Mouse (Mus musculus): ENCODE measurements around the gene Nuak1. TPM values are rescaled to one million over a fixed set of nuclear protein-coding genes. Genes with fewer than 3 reads are reported as not detected.

The Nuak1 gene
- polyA plus RNA-seq, 1 experiment: 4.0 TPM

GRCm38 (mm10) chr10:84376346-84376745 lies 64.1 kb downstream of the Nuak1 start:
- Histone ChIP-seq H3K4me3 (replicated peaks; ENCODE audit: control insufficient read depth, low read depth, low read length) (no peak overlapping the region), H3K4me1 (ENCODE audit: control insufficient read depth, insufficient read depth, low read length) (no peaks in the 10 kb centered on the region), H3K27ac (ENCODE audit: control insufficient read depth, insufficient read depth, low read depth, low read length, poor library complexity) (no peak overlapping the region)
- TF ChIP-seq CTCF (IDR thresholded peaks at IDR 0.05; ENCODE audit: control insufficient read depth, insufficient read depth, low read length) (no peak), POLR2A (IDR thresholded peaks at IDR 0.05; ENCODE audit: borderline replicate concordance, control insufficient read depth, low read depth, low read length) (no peak)
- WGBS: 79% methylated on average over 5 of the region's 5 CpGs

GRCm38 (mm10) chr10:84374996-84375395 lies 65.4 kb downstream of the Nuak1 start:
- no peak overlapping the region for H3K27ac ChIP-seq (ENCODE audit: control insufficient read depth, insufficient read depth, low read depth, low read length, poor library complexity)
- TF ChIP-seq CTCF (IDR thresholded peaks at IDR 0.05; ENCODE audit: control insufficient read depth, insufficient read depth, low read length) (no peak), POLR2A (IDR thresholded peaks at IDR 0.05; ENCODE audit: borderline replicate concordance, control insufficient read depth, low read depth, low read length) (no peak)
- 93% methylated on average over 18 of the region's 18 CpGs for WGBS
- H3K4me3 ChIP-seq (replicated peaks; ENCODE audit: control insufficient read depth, low read depth, low read length): no peak overlapping the region
- no peaks in the 10 kb centered on the region for H3K4me1 ChIP-seq (ENCODE audit: control insufficient read depth, insufficient read depth, low read length)

- WGBS: 86% methylated on average over 2 of the region's 2 CpGs
- no peak overlapping the region for H3K27ac ChIP-seq (ENCODE audit: control insufficient read depth, insufficient read depth, low read depth, low read length, poor library complexity)
- H3K4me1 ChIP-seq (ENCODE audit: control insufficient read depth, insufficient read depth, low read length): no peaks in the 10 kb centered on the region
- TF ChIP-seq POLR2A (IDR thresholded peaks at IDR 0.05; ENCODE audit: borderline replicate concordance, control insufficient read depth, low read depth, low read length): no peak
- no peak for TF ChIP-seq CTCF (IDR thresholded peaks at IDR 0.05; ENCODE audit: control insufficient read depth, insufficient read depth, low read length)
- H3K4me3 ChIP-seq (replicated peaks; ENCODE audit: control insufficient read depth, low read depth, low read length): no peak overlapping the region
Observed at GRCm38 (mm10) chr10:84373476-84373875, 66.9 kb downstream of the Nuak1 start.

- no peak overlapping the region for H3K27ac ChIP-seq (ENCODE audit: control insufficient read depth, insufficient read depth, low read depth, low read length, poor library complexity)
- 77% methylated on average over 18 of the region's 18 CpGs for WGBS
- TF ChIP-seq CTCF (IDR thresholded peaks at IDR 0.05; ENCODE audit: control insufficient read depth, insufficient read depth, low read length): no peak
- TF ChIP-seq POLR2A (IDR thresholded peaks at IDR 0.05; ENCODE audit: borderline replicate concordance, control insufficient read depth, low read depth, low read length): no peak
- no peaks in the 10 kb centered on the region for H3K4me1 ChIP-seq (ENCODE audit: control insufficient read depth, insufficient read depth, low read length)
- no peak overlapping the region for H3K4me3 ChIP-seq (replicated peaks; ENCODE audit: control insufficient read depth, low read depth, low read length)
Observed at GRCm38 (mm10) chr10:84372161-84373095, 68.0 kb downstream of the Nuak1 start.

- H3K4me3 ChIP-seq (replicated peaks; ENCODE audit: control insufficient read depth, low read depth, low read length): no peak overlapping the region
- TF ChIP-seq POLR2A (IDR thresholded peaks at IDR 0.05; ENCODE audit: borderline replicate concordance, control insufficient read depth, low read depth, low read length): no peak
- no peak for TF ChIP-seq CTCF (IDR thresholded peaks at IDR 0.05; ENCODE audit: control insufficient read depth, insufficient read depth, low read length)
- 61% methylated on average over 10 of the region's 10 CpGs for WGBS
- H3K27ac ChIP-seq (ENCODE audit: control insufficient read depth, insufficient read depth, low read depth, low read length, poor library complexity): no peak overlapping the region
- no peaks in the 10 kb centered on the region for H3K4me1 ChIP-seq (ENCODE audit: control insufficient read depth, insufficient read depth, low read length)
Observed at GRCm38 (mm10) chr10:84371681-84372160, 68.7 kb downstream of the Nuak1 start.

- no peaks in the 10 kb centered on the region for H3K4me1 ChIP-seq (ENCODE audit: control insufficient read depth, insufficient read depth, low read length)
Observed at GRCm38 (mm10) chr10:84371230-84371629, 69.2 kb downstream of the Nuak1 start.

GRCm38 (mm10) chr10:84369646-84370314 lies 70.6 kb downstream of the Nuak1 start:
- 61% methylated on average over 11 of the region's 11 CpGs for WGBS

More at GRCm38 (mm10) chr10:84371230-84371629, 69.2 kb downstream of the Nuak1 start:
- no peak for TF ChIP-seq CTCF (IDR thresholded peaks at IDR 0.05; ENCODE audit: control insufficient read depth, insufficient read depth, low read length)
- TF ChIP-seq POLR2A (IDR thresholded peaks at IDR 0.05; ENCODE audit: borderline replicate concordance, control insufficient read depth, low read depth, low read length): no peak
- 63% methylated on average over 4 of the region's 4 CpGs for WGBS
- no peak overlapping the region for H3K27ac ChIP-seq (ENCODE audit: control insufficient read depth, insufficient read depth, low read depth, low read length, poor library complexity)
- no peak overlapping the region for H3K4me3 ChIP-seq (replicated peaks; ENCODE audit: control insufficient read depth, low read depth, low read length)

GRCm38 (mm10) chr10:84368185-84368584 lies 72.2 kb downstream of the Nuak1 start:
- no peaks in the 10 kb centered on the region for H3K4me1 ChIP-seq (ENCODE audit: control insufficient read depth, insufficient read depth, low read length)
- H3K27ac ChIP-seq (ENCODE audit: control insufficient read depth, insufficient read depth, low read depth, low read length, poor library complexity): no peak overlapping the region
- TF ChIP-seq POLR2A (IDR thresholded peaks at IDR 0.05; ENCODE audit: borderline replicate concordance, control insufficient read depth, low read depth, low read length) (no peak), CTCF (IDR thresholded peaks at IDR 0.05; ENCODE audit: control insufficient read depth, insufficient read depth, low read length) (no peak)
- 81% methylated on average over 3 of the region's 3 CpGs for WGBS
- H3K4me3 ChIP-seq (replicated peaks; ENCODE audit: control insufficient read depth, low read depth, low read length): no peak overlapping the region

More at GRCm38 (mm10) chr10:84369646-84370314, 70.6 kb downstream of the Nuak1 start:
- H3K27ac ChIP-seq (ENCODE audit: control insufficient read depth, insufficient read depth, low read depth, low read length, poor library complexity): no peak overlapping the region
- H3K4me3 ChIP-seq (replicated peaks; ENCODE audit: control insufficient read depth, low read depth, low read length): no peak overlapping the region
- TF ChIP-seq CTCF (IDR thresholded peaks at IDR 0.05; ENCODE audit: control insufficient read depth, insufficient read depth, low read length): no peak
- TF ChIP-seq POLR2A (IDR thresholded peaks at IDR 0.05; ENCODE audit: borderline replicate concordance, control insufficient read depth, low read depth, low read length): no peak
- no peaks in the 10 kb centered on the region for H3K4me1 ChIP-seq (ENCODE audit: control insufficient read depth, insufficient read depth, low read length)
